Mouse (Mus musculus): ENCODE data around the gene Gmpr. TPM values are rescaled to one million over a fixed set of nuclear protein-coding genes. Genes with fewer than 3 reads are reported as not detected.

Gene Gmpr
- polyA plus RNA-seq, 1 experiment from 2014 or later, result 20.5 TPM

GRCm38 (mm10) chr13:45512531-45512930, 5.3 kb downstream of the Gmpr start:
- Histone ChIP-seq H3K4me1 (replicated peaks; ENCODE audit: control insufficient read depth, insufficient read depth, low read length) (peaks cover 14% of the 10 kb centered on the region), H3K4me3 (ENCODE audit: low read depth, low read length) (no peak overlapping the region), H3K9ac (ENCODE audit: low read length) (no peak overlapping the region), H3K36me3 (ENCODE audit: control insufficient read depth, insufficient read depth, low read length) (no peaks in the 10 kb centered on the region), H3K27me3 (ENCODE audit: control insufficient read depth, insufficient read depth, low read length) (peaks cover 13% of the 10 kb centered on the region), H3K9me3 (ENCODE audit: control insufficient read depth, low read length) (no peaks in the 10 kb centered on the region), H3K27ac (ENCODE audit: low read depth, low read length) (no peak overlapping the region), H3K4me2 (ENCODE audit: low read depth, low read length, severe bottlenecking) (no peak overlapping the region)
- WGBS, result 83% methylated on average over 8 of the region's 8 CpGs
- ATAC-seq (replicated peaks; ENCODE audit: low FRiP score) (no peak), DNase-seq (ENCODE audit: low spot score) (no peak)

- Histone ChIP-seq H3K9me3 (ENCODE audit: control insufficient read depth, low read length) (no peaks in the 10 kb centered on the region), H3K4me3 (ENCODE audit: low read depth, low read length) (no peak overlapping the region), H3K36me3 (ENCODE audit: control insufficient read depth, insufficient read depth, low read length) (no peaks in the 10 kb centered on the region), H3K27me3 (ENCODE audit: control insufficient read depth, insufficient read depth, low read length) (peaks cover 6% of the 10 kb centered on the region; the same call in 1 of the 2 replicates), H3K9ac (ENCODE audit: low read length) (no peak overlapping the region), H3K27ac (ENCODE audit: low read depth, low read length) (no peak overlapping the region), H3K4me2 (ENCODE audit: low read depth, low read length, severe bottlenecking) (no peak overlapping the region), H3K4me1 (replicated peaks; ENCODE audit: control insufficient read depth, insufficient read depth, low read length) (peaks cover 11% of the 10 kb centered on the region)
- 77% methylated on average over 12 of the region's 12 CpGs for WGBS
- ATAC-seq (replicated peaks; ENCODE audit: low FRiP score) (no peak), DNase-seq (ENCODE audit: low spot score) (no peak)
These were observed 6.1 kb downstream of the Gmpr start for GRCm38 (mm10) chr13:45513009-45513984.

DNA sequence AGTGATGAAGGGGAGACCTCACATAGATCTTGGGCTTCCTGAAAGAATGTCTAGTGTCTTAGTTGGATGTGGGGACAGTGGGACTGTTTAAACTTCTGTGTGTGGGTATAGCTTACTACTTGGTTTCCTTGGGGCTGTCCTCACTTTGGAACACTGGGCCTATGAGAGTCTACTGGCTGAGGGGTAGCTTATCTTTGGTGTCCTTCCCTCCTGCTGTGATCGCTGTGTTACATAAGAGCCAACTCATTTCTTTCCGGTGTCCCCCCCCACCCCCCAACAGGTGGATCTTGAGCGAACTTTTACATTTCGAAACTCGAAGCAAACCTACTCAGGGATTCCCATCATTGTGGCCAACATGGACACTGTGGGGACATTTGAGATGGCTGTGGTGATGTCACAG, 6.9 kb downstream of the Gmpr start:
- H3K4me2 ChIP-seq (ENCODE audit: low read depth, low read length, severe bottlenecking), result no peak overlapping the region
- ATAC-seq (replicated peaks; ENCODE audit: low FRiP score) (no peak), DNase-seq (ENCODE audit: low spot score) (no peak)
- H3K9me3 ChIP-seq (ENCODE audit: control insufficient read depth, low read length), result no peaks in the 10 kb centered on the region
- H3K9ac ChIP-seq (ENCODE audit: low read length), result no peak overlapping the region
- no peak overlapping the region for H3K4me3 ChIP-seq (ENCODE audit: low read depth, low read length)
- H3K27me3 ChIP-seq (ENCODE audit: control insufficient read depth, insufficient read depth, low read length), result peaks cover 2% of the 10 kb centered on the region; the same call in 1 of the 2 replicates
- no peak overlapping the region for H3K27ac ChIP-seq (ENCODE audit: low read depth, low read length)
- 87% methylated on average over 5 of the region's 5 CpGs for WGBS
- H3K36me3 ChIP-seq (ENCODE audit: control insufficient read depth, insufficient read depth, low read length), result no peaks in the 10 kb centered on the region
- H3K4me1 ChIP-seq (replicated peaks; ENCODE audit: control insufficient read depth, insufficient read depth, low read length), result peaks cover 11% of the 10 kb centered on the region

GRCm38 (mm10) chr13:45514832-45515422, 7.7 kb downstream of the Gmpr start:
- Histone ChIP-seq H3K9ac (ENCODE audit: low read length) (no peak overlapping the region), H3K27ac (ENCODE audit: low read depth, low read length) (no peak overlapping the region), H3K4me3 (ENCODE audit: low read depth, low read length) (no peak overlapping the region), H3K4me2 (ENCODE audit: low read depth, low read length, severe bottlenecking) (no peak overlapping the region), H3K9me3 (ENCODE audit: control insufficient read depth, low read length) (no peaks in the 10 kb centered on the region), H3K36me3 (ENCODE audit: control insufficient read depth, insufficient read depth, low read length) (no peaks in the 10 kb centered on the region), H3K4me1 (replicated peaks; ENCODE audit: control insufficient read depth, insufficient read depth, low read length) (peaks cover 11% of the 10 kb centered on the region), H3K27me3 (ENCODE audit: control insufficient read depth, insufficient read depth, low read length) (no peaks in the 10 kb centered on the region; the same call in 1 of the 2 replicates)
- 55% methylated on average over 8 of the region's 8 CpGs for WGBS
- DNase-seq (ENCODE audit: low spot score) (no peak), ATAC-seq (replicated peaks; ENCODE audit: low FRiP score) (no peak)

DNA sequence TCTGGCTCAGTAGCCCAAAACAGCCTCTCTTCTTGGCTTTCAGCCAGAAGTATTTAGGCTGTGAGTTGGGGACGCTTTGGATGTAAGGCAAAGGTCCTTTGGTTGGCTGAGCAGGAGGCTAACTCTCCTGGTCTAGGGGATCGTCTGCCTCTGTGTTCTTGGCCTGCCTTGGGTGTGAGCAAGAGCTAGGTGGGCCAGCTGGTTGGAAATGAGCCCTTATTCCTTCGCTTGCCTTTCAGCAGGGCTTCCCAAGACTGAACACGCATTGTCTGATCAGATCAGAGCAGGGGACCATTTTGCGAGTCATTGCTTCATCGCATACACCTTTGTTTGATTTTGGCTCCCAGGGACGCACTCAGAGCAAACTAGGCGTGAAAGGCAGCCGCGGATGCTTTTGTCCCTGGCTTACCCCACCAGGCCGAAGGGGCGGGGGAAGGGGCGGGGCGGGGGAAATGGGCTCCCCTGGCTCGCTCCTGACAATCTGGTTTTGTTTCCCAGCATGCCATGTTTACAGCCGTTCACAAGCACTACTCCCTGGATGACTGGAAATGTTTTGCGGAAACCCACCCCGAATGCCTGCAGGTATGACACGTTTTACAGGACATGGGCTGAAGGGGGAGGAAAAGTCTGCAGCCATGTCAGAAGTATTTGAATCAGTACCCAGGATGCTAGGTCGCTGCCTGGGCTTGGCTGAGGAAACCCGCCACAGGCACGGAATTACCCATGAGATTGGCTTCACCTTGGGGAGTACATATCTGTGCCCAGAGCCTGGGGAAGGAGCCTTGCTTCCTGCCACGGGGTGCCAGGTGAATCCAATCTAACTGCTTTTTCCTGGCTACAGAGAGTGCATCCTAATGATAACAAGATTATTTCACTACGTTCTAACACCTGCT, 9.5 kb downstream of the Gmpr start:
- peak; percentile 82 for ATAC-seq (replicated peaks; ENCODE audit: low FRiP score)
- H3K4me1 ChIP-seq (replicated peaks; ENCODE audit: control insufficient read depth, insufficient read depth, low read length), result peaks cover 11% of the 10 kb centered on the region
- H3K4me3 ChIP-seq (ENCODE audit: low read depth, low read length), result peak overlapping the region; percentile 27
- no peaks in the 10 kb centered on the region; the same call in 1 of the 2 replicates for H3K27me3 ChIP-seq (ENCODE audit: control insufficient read depth, insufficient read depth, low read length)
- WGBS, result 6% methylated on average over 24 of the region's 24 CpGs
- peak overlapping the region; percentile 57 for H3K4me2 ChIP-seq (ENCODE audit: low read depth, low read length, severe bottlenecking)
- H3K36me3 ChIP-seq (ENCODE audit: control insufficient read depth, insufficient read depth, low read length), result no peaks in the 10 kb centered on the region
- H3K9ac ChIP-seq (ENCODE audit: low read length), result peak overlapping the region; percentile 48; the same call in 1 of the 2 replicates
- no peak overlapping the region for H3K27ac ChIP-seq (ENCODE audit: low read depth, low read length)
- H3K9me3 ChIP-seq (ENCODE audit: control insufficient read depth, low read length), result no peaks in the 10 kb centered on the region
- DNase-seq (ENCODE audit: low spot score), result peak; percentile 91

DNA sequence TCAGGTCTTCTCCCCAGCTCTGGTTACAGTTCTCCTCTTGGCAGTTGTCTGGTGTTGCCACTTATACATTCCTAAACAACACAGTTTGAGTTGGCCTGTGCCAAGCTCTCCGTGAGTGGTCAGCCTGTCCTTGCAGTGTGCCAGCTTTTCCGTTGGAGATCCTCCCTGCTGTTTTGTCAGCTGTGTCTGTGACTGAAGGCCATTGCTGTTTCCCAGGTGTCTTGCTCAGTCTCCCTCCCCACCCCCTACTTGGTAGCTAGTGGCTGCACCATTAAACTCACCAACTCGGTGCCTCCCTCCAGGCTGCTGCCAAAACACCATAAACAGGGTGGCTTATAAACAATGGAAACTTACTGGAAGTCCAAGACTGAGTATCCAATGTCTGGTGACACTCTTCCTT, 17.1 kb downstream of the Gmpr start:
- H3K4me2 ChIP-seq (ENCODE audit: low read depth, low read length, severe bottlenecking), result no peak overlapping the region
- H3K36me3 ChIP-seq (ENCODE audit: control insufficient read depth, insufficient read depth, low read length), result no peaks in the 10 kb centered on the region
- DNase-seq (ENCODE audit: low spot score) (no peak), ATAC-seq (replicated peaks; ENCODE audit: low FRiP score) (no peak)
- H3K9me3 ChIP-seq (ENCODE audit: control insufficient read depth, low read length), result no peaks in the 10 kb centered on the region
- no peak overlapping the region for H3K4me3 ChIP-seq (ENCODE audit: low read depth, low read length)
- H3K4me1 ChIP-seq (replicated peaks; ENCODE audit: control insufficient read depth, insufficient read depth, low read length), result peaks cover 4% of the 10 kb centered on the region; the same call in 1 of the 2 replicates
- H3K9ac ChIP-seq (ENCODE audit: low read length), result no peak overlapping the region
- no peaks in the 10 kb centered on the region for H3K27me3 ChIP-seq (ENCODE audit: control insufficient read depth, insufficient read depth, low read length)
- 81% methylated on average over 3 of the region's 3 CpGs for WGBS
- H3K27ac ChIP-seq (ENCODE audit: low read depth, low read length), result no peak overlapping the region

DNA sequence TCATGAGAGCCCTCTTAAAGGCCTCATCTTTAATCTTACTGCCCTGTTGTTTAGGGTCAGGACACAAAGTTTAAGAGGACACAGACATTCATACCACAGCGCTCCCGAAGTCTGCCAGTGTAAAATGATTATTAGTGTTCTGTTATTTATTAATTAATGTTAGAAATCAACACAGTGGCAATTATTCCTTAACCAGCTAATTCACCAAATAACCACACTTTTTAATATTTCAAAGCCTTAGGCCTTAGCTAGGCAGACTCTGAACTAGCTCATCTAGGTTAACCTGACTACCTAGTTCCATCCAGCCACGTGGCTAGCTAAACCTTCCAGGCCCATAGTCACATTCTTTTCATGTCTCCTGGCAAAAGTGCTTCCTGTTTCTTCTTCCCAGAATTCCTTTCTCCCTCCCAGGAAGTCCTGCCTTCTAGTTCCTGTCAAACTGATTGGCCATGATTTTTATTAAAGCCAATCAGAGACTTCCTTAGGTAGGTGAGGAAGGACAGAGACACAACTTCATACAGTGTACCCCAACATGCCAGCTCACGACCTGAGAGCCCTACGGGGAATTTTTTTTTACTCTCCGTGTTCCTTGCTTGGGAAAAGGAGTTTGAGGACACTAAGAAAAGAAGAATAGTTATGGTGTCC, 17.7 kb downstream of the Gmpr start:
- Histone ChIP-seq H3K4me2 (ENCODE audit: low read depth, low read length, severe bottlenecking) (no peak overlapping the region), H3K27ac (ENCODE audit: low read depth, low read length) (no peak overlapping the region), H3K4me1 (replicated peaks; ENCODE audit: control insufficient read depth, insufficient read depth, low read length) (peaks cover 4% of the 10 kb centered on the region; the same call in 1 of the 2 replicates), H3K27me3 (ENCODE audit: control insufficient read depth, insufficient read depth, low read length) (no peaks in the 10 kb centered on the region), H3K36me3 (ENCODE audit: control insufficient read depth, insufficient read depth, low read length) (no peaks in the 10 kb centered on the region), H3K9me3 (ENCODE audit: control insufficient read depth, low read length) (no peaks in the 10 kb centered on the region), H3K9ac (ENCODE audit: low read length) (no peak overlapping the region), H3K4me3 (ENCODE audit: low read depth, low read length) (no peak overlapping the region)
- DNase-seq (ENCODE audit: low spot score) (no peak), ATAC-seq (replicated peaks; ENCODE audit: low FRiP score) (no peak)
- WGBS, result 94% methylated on average over 6 of the region's 6 CpGs

- no peak overlapping the region for H3K4me3 ChIP-seq (ENCODE audit: low read depth, low read length)
- no peaks in the 10 kb centered on the region for H3K27me3 ChIP-seq (ENCODE audit: control insufficient read depth, insufficient read depth, low read length)
- no peak overlapping the region for H3K9ac ChIP-seq (ENCODE audit: low read length)
- H3K36me3 ChIP-seq (ENCODE audit: control insufficient read depth, insufficient read depth, low read length), result no peaks in the 10 kb centered on the region
- WGBS, result 37% methylated on average over 7 of the region's 7 CpGs
- H3K4me2 ChIP-seq (ENCODE audit: low read depth, low read length, severe bottlenecking), result no peak overlapping the region
- DNase-seq (ENCODE audit: low spot score) (no peak), ATAC-seq (replicated peaks; ENCODE audit: low FRiP score) (no peak)
- peaks cover 10% of the 10 kb centered on the region; the same call in 1 of the 2 replicates for H3K4me1 ChIP-seq (replicated peaks; ENCODE audit: control insufficient read depth, insufficient read depth, low read length)
- H3K9me3 ChIP-seq (ENCODE audit: control insufficient read depth, low read length), result no peaks in the 10 kb centered on the region
- no peak overlapping the region; the same call in 1 of the 2 replicates for H3K27ac ChIP-seq (ENCODE audit: low read depth, low read length)
These were observed 19.0 kb downstream of the Gmpr start for GRCm38 (mm10) chr13:45526230-45526629.

Data from forebrain, embryonic 11.5 days (tissue).